ENCODE assay signal across 13 mouse cellular contexts in genomic region chrX:11821880-11822768, GRCm38 (mm10).
DNase-seq lines count a peak whose midpoint lies in the region; ATAC-seq and TF ChIP-seq lines count a peak whose summit lies in the region.
"Had no signal": no experiment of that assay in that cellular context is flagged by ENCODE, and none has a peak within 500 bp of the region (broad histone marks: within the 10 kb centered on the region; RNA-seq: fewer than 3 reads in every experiment).

No protein-coding gene starts in this region.

- WGBS in limb, embryonic 13.5 days = 37% methylated on average over 16 of the region's 16 CpGs
- WGBS in limb, embryonic 10.5 days = 39% methylated on average over 16 of the region's 16 CpGs
- 7% methylated on average over 16 of the region's 16 CpGs for WGBS in cerebellum, adult 2 months
- 48% methylated on average over 14 of the region's 16 CpGs for WGBS in hindbrain, embryonic 15.5 days
- 55% methylated on average over 16 of the region's 16 CpGs for WGBS in neural tube, embryonic 12.5 days
- WGBS in lung, adult 2 months = 71% methylated on average over 16 of the region's 16 CpGs

- peaks cover 26% of the 10 kb centered on the region for H3K27me3 ChIP-seq in limb, embryonic 13.5 days
- H3K27me3 ChIP-seq in limb, embryonic 10.5 days (ENCODE audit: low read depth, poor library complexity, severe bottlenecking) = peaks cover 88% of the 10 kb centered on the region
- H3K27me3 ChIP-seq in cerebellum, adult 2 months (ENCODE audit: control insufficient read depth, insufficient read depth, low read length) = no peaks in the 10 kb centered on the region
- 0 out of 2 replicates have a peak, but pooled peaks cover 12% of the 10 kb centered on the region for H3K27me3 ChIP-seq in hindbrain, embryonic 15.5 days
- 0 out of 2 replicates have a peak, but pooled peaks cover 4% of the 10 kb centered on the region for H3K27me3 ChIP-seq in neural tube, embryonic 12.5 days (replicated peaks)
- H3K27me3 ChIP-seq: CH12.LX; liver, embryonic 13.5 days had no signal

- no peak for TF ChIP-seq POLR2A in cerebellum, adult 2 months (IDR thresholded peaks at IDR 0.05; ENCODE audit: borderline replicate concordance, insufficient read depth, low read length)
- TF ChIP-seq POLR2A in lung, adult 2 months (IDR thresholded peaks at IDR 0.05; ENCODE audit: borderline replicate concordance, extremely low read depth, low read depth, low read length) = no peak

- peaks cover 17% of the 10 kb centered on the region for H3K4me1 ChIP-seq in limb, embryonic 13.5 days
- peaks cover 26% of the 10 kb centered on the region for H3K4me1 ChIP-seq in limb, embryonic 10.5 days
- peaks cover 17% of the 10 kb centered on the region; the same call in 1 of the 2 replicates for H3K4me1 ChIP-seq in cerebellum, adult 2 months (ENCODE audit: control insufficient read depth, insufficient read depth, low read length)
- peaks cover 12% of the 10 kb centered on the region; the same call in 1 of the 2 replicates for H3K4me1 ChIP-seq in hindbrain, embryonic 15.5 days (replicated peaks)
- no peaks in the 10 kb centered on the region; the same call in 1 of the 2 replicates for H3K4me1 ChIP-seq in neural tube, embryonic 12.5 days
- H3K4me1 ChIP-seq in lung, adult 2 months (ENCODE audit: control insufficient read depth, insufficient read depth, low read length) = peaks cover 3% of the 10 kb centered on the region
- H3K4me1 ChIP-seq: embryonic facial prominence, embryonic 12.5 days; liver, embryonic 13.5 days had no signal

- ATAC-seq in limb, embryonic 13.5 days (ENCODE audit: low FRiP score, low read depth) = peak; percentile 59; the same call in 1 of the 2 replicates
- peak; percentile 88 for ATAC-seq in hindbrain, embryonic 15.5 days (ENCODE audit: low FRiP score, low read depth)
- ATAC-seq in neural tube, embryonic 12.5 days (ENCODE audit: low FRiP score, low read depth) = peak; percentile 81

- DNase-seq in limb, embryonic 10.5 days (ENCODE audit: low spot score) = no peak
- DNase-seq in cerebellum, adult 2 months = peak; percentile 87 to 92
- DNase-seq in ovary, postnatal 36 days (ENCODE audit: low spot score) = no peak
- no peak for DNase-seq in lung, adult 2 months
- DNase-seq in adrenal gland, postnatal 25 days = no peak
- DNase-seq: heart, adult 11 months; kidney, adult 2 months; liver, embryonic 13.5 days had no signal

- H3K4me2 ChIP-seq in limb, embryonic 13.5 days (replicated peaks) = no peak overlapping the region
- no peak overlapping the region for H3K4me2 ChIP-seq in hindbrain, embryonic 15.5 days
- H3K4me2 ChIP-seq in neural tube, embryonic 12.5 days (replicated peaks) = no peak overlapping the region
- H3K4me2 ChIP-seq: embryonic facial prominence, embryonic 12.5 days; liver, embryonic 13.5 days had no signal

- no peak overlapping the region for H3K27ac ChIP-seq in limb, embryonic 13.5 days
- no peak overlapping the region for H3K27ac ChIP-seq in limb, embryonic 10.5 days
- peak overlapping the region; percentile 4; the same call in 1 of the 2 replicates for H3K27ac ChIP-seq in cerebellum, adult 2 months (ENCODE audit: insufficient read depth, low read length)
- no peak overlapping the region for H3K27ac ChIP-seq in hindbrain, embryonic 15.5 days (replicated peaks)
- H3K27ac ChIP-seq in neural tube, embryonic 12.5 days = no peak overlapping the region
- H3K27ac ChIP-seq: embryonic facial prominence, embryonic 12.5 days; liver, embryonic 13.5 days had no signal

- H3K9me3 ChIP-seq in limb, embryonic 13.5 days = no peaks in the 10 kb centered on the region
- H3K9me3 ChIP-seq in limb, embryonic 10.5 days (replicated peaks) = no peaks in the 10 kb centered on the region
- H3K9me3 ChIP-seq in hindbrain, embryonic 15.5 days = no peaks in the 10 kb centered on the region
- no peaks in the 10 kb centered on the region for H3K9me3 ChIP-seq in neural tube, embryonic 12.5 days
- H3K9me3 ChIP-seq: embryonic facial prominence, embryonic 12.5 days; liver, embryonic 13.5 days had no signal

- H3K36me3 ChIP-seq in limb, embryonic 13.5 days = no peaks in the 10 kb centered on the region
- no peaks in the 10 kb centered on the region for H3K36me3 ChIP-seq in limb, embryonic 10.5 days
- no peaks in the 10 kb centered on the region for H3K36me3 ChIP-seq in hindbrain, embryonic 15.5 days
- H3K36me3 ChIP-seq in neural tube, embryonic 12.5 days = no peaks in the 10 kb centered on the region
- H3K36me3 ChIP-seq: embryonic facial prominence, embryonic 12.5 days; liver, embryonic 13.5 days had no signal

- no peak overlapping the region for H3K9ac ChIP-seq in limb, embryonic 13.5 days
- no peak overlapping the region for H3K9ac ChIP-seq in hindbrain, embryonic 15.5 days
- H3K9ac ChIP-seq in neural tube, embryonic 12.5 days = no peak overlapping the region
- H3K9ac ChIP-seq: embryonic facial prominence, embryonic 12.5 days; liver, embryonic 13.5 days had no signal

- no peak overlapping the region for H3K4me3 ChIP-seq in limb, embryonic 13.5 days
- no peak overlapping the region for H3K4me3 ChIP-seq in limb, embryonic 10.5 days
- H3K4me3 ChIP-seq in cerebellum, adult 2 months (replicated peaks; ENCODE audit: insufficient read depth, low read depth, low read length) = no peak overlapping the region
- H3K4me3 ChIP-seq in hindbrain, embryonic 15.5 days = no peak overlapping the region
- no peak overlapping the region for H3K4me3 ChIP-seq in neural tube, embryonic 12.5 days
- H3K4me3 ChIP-seq in lung, adult 2 months (replicated peaks; ENCODE audit: extremely low read depth, low read depth, low read length) = no peak overlapping the region
- H3K4me3 ChIP-seq: embryonic facial prominence, embryonic 12.5 days; liver, embryonic 13.5 days had no signal

- TF ChIP-seq CTCF in cerebellum, adult 2 months (IDR thresholded peaks at IDR 0.05; ENCODE audit: borderline replicate concordance, insufficient read depth, low read depth, low read length) = no peak; the same call in 1 of the 2 replicates
- no peak for TF ChIP-seq CTCF in lung, adult 2 months (IDR thresholded peaks at IDR 0.05; ENCODE audit: insufficient read depth, low read length)

Comparison
In these comparisons a context has a peak if more than half of its experiments do, and no peak if none do; other contexts are left out.
1. DNase-seq: peak in cerebellum, adult 2 months (2 of 2); none in limb, embryonic 10.5 days (single experiment), ovary, postnatal 36 days (single experiment), lung, adult 2 months (single experiment) and adrenal gland, postnatal 25 days (single experiment).
2. Peak in every context shown above with its lines, with median percentiles within 50 percentile points of each other: ATAC-seq.